Mouse (Mus musculus): ENCODE measurements around the gene Fos. TPM values are rescaled to one million over a fixed set of nuclear protein-coding genes. Genes with fewer than 3 reads are reported as not detected.

Gene Fos
- polyA plus RNA-seq, 1 experiment from 2014 or later = 4.0 TPM

DNA sequence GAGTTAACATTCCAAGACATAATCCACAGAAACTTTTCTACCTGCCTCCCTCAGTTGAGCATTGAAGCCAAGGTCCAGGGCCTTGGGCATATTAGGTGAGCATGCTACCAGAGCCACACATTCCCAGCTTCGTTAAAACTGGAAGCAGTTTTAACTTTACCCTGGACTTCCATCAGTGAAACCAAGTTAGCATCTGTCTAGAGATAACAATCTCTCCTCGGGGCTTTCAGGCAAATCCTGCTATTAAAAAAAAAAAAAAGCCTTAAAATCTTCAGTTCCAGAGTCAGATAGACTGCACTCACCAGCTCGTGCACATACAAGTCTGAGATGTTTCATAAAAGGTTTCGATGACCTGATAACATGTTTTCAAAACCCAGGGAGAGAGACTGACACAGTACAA is 17.4 kb upstream of the Fos start:
- peaks cover 10% of the 10 kb centered on the region; the same call in 1 of the 2 replicates for H3K4me1 ChIP-seq (ENCODE audit: control insufficient read depth, insufficient read depth, low read length)
- H3K27ac ChIP-seq (ENCODE audit: low read depth, low read length) = peak overlapping the region; percentile 95
- 75% methylated on average over 4 of the region's 4 CpGs for WGBS
- H3K4me2 ChIP-seq (ENCODE audit: low read depth, low read length) = peak overlapping the region; percentile 70
- ATAC-seq (ENCODE audit: low read depth) = no peak
- no peak overlapping the region for H3K4me3 ChIP-seq (ENCODE audit: low read depth, low read length)
- no peaks in the 10 kb centered on the region for H3K36me3 ChIP-seq (ENCODE audit: control insufficient read depth, insufficient read depth, low read length)
- H3K27me3 ChIP-seq (ENCODE audit: control insufficient read depth, insufficient read depth, low read length) = no peaks in the 10 kb centered on the region
- H3K9me3 ChIP-seq (ENCODE audit: control insufficient read depth, low read length) = no peaks in the 10 kb centered on the region
- peak overlapping the region; percentile 60; the same call in 1 of the 2 replicates for H3K9ac ChIP-seq (replicated peaks; ENCODE audit: low read depth, low read length)

DNA sequence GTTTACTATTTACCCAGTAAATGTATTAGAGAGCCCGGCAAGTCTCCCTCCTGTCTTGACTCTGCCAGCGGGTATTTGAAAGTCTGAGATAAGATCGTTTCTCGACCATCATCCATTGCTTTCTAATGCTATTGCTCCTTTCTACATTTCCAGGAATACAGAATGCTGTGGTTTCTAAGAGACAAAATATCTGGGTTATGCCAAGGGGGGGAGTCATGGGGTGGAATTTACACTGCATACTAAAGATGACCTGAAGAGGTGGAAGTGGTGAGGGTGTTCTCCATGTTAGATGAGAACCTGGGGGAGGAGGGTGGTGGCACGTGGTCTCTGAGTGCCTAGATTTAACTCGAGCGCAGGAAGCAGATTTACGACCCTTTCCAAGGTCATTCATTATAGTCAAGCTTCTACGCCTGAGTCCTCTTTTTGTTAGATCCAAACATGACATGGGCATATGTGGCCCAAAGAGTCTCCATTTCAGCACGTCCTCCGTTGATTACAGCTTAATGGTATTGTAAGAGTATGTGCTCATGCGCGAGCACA is 16.7 kb upstream of the Fos start:
- Histone ChIP-seq H3K4me3 (ENCODE audit: low read depth, low read length) (no peak overlapping the region), H3K27ac (ENCODE audit: low read depth, low read length) (no peak overlapping the region), H3K4me1 (ENCODE audit: control insufficient read depth, insufficient read depth, low read length) (peaks cover 9% of the 10 kb centered on the region; the same call in 1 of the 2 replicates), H3K9me3 (ENCODE audit: control insufficient read depth, low read length) (no peaks in the 10 kb centered on the region), H3K4me2 (ENCODE audit: low read depth, low read length) (no peak overlapping the region), H3K27me3 (ENCODE audit: control insufficient read depth, insufficient read depth, low read length) (no peaks in the 10 kb centered on the region), H3K9ac (replicated peaks; ENCODE audit: low read depth, low read length) (no peak overlapping the region), H3K36me3 (ENCODE audit: control insufficient read depth, insufficient read depth, low read length) (no peaks in the 10 kb centered on the region)
- no peak for ATAC-seq (ENCODE audit: low read depth)
- WGBS = 44% methylated on average over 13 of the region's 13 CpGs

DNA sequence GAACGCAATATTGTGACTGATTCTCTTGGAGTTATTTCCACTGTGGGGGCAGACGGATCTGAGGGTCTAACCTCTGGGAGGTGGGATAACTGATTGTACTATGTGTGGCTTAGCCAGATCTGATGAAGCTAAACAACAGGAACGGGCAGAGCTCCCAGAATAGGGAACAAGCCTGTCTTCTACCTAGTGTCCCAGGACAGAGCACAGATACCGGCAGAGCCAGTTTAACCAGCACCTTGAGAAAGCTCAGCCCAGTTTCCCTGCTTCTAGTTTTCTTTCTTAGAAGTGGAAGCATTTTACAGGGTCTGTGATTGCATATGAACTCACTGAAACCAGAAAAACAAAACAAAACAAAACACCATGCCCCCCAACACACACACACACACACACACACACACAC is 13.9 kb upstream of the Fos start:
- Histone ChIP-seq H3K27ac (ENCODE audit: low read depth, low read length) (no peak overlapping the region), H3K27me3 (ENCODE audit: control insufficient read depth, insufficient read depth, low read length) (no peaks in the 10 kb centered on the region), H3K4me3 (ENCODE audit: low read depth, low read length) (no peak overlapping the region), H3K4me2 (ENCODE audit: low read depth, low read length) (no peak overlapping the region), H3K36me3 (ENCODE audit: control insufficient read depth, insufficient read depth, low read length) (no peaks in the 10 kb centered on the region), H3K9ac (replicated peaks; ENCODE audit: low read depth, low read length) (no peak overlapping the region), H3K9me3 (ENCODE audit: control insufficient read depth, low read length) (no peaks in the 10 kb centered on the region), H3K4me1 (ENCODE audit: control insufficient read depth, insufficient read depth, low read length) (peaks cover 7% of the 10 kb centered on the region; the same call in 1 of the 2 replicates)
- 92% methylated on average over 4 of the region's 4 CpGs for WGBS
- ATAC-seq (ENCODE audit: low read depth) = no peak

DNA sequence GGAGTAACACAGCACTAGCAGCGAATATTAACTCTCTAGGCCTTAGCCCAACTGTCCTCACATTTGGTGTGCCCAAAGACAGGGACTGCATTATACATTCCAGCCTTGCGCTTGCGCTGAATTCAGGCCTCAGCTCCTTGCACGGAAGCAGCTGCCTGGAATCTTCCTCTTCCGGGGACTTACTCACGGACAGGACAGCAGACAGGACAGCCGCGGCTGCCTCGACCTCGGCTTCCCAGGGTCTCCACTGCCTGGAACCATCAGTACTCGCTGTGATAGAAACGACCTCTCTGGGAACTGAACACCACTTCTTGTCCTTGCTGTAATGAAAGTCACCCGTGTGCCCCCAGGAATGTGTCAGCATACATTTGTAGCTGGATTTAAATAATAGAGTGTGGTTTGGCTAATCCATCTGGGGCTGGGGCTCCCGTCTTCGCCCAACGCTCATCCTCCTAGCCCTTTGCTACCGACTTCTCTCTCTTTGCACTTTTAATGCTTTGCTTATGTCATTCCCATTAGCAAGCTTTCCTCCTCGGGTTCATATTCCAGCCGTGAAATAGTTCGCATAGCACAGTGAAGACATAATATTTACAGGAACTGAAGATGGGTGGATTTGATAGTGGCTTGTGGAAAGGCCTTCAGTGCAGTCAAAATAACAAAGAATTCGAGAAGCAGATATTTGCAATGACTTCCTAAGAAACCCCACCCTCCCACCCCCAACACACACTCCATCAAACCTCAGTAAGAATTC is 11.6 kb upstream of the Fos start:
- ATAC-seq (ENCODE audit: low read depth) = no peak
- Histone ChIP-seq H3K27me3 (ENCODE audit: control insufficient read depth, insufficient read depth, low read length) (no peaks in the 10 kb centered on the region), H3K4me3 (ENCODE audit: low read depth, low read length) (no peak overlapping the region), H3K36me3 (ENCODE audit: control insufficient read depth, insufficient read depth, low read length) (no peaks in the 10 kb centered on the region), H3K9me3 (ENCODE audit: control insufficient read depth, low read length) (no peaks in the 10 kb centered on the region), H3K4me1 (ENCODE audit: control insufficient read depth, insufficient read depth, low read length) (no peaks in the 10 kb centered on the region), H3K27ac (ENCODE audit: low read depth, low read length) (no peak overlapping the region), H3K9ac (replicated peaks; ENCODE audit: low read depth, low read length) (no peak overlapping the region), H3K4me2 (ENCODE audit: low read depth, low read length) (no peak overlapping the region)
- WGBS = 66% methylated on average over 21 of the region's 21 CpGs

DNA sequence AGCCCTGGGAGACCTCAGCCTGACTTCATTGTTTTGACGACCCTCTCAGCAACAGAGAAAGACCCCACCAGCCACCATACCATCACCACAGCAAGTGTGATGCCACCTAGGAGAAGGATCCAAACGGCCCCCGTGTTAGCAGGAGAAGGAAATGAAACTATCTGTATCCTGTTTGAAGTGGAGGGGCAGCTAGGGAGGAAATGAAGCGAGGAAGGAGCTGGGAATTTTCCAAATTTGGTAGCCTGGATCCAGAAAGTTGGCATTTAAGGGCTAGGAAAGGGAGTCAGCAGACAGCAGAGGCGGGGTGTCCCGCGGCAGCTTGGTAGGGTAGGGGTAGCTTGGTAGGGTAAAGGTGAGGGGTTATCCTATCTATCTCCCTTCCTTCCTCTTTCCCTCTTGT is 10.9 kb upstream of the Fos start:
- ATAC-seq (ENCODE audit: low read depth) = no peak
- H3K4me2 ChIP-seq (ENCODE audit: low read depth, low read length) = no peak overlapping the region
- H3K36me3 ChIP-seq (ENCODE audit: control insufficient read depth, insufficient read depth, low read length) = no peaks in the 10 kb centered on the region
- H3K4me1 ChIP-seq (ENCODE audit: control insufficient read depth, insufficient read depth, low read length) = no peaks in the 10 kb centered on the region
- WGBS = 65% methylated on average over 7 of the region's 7 CpGs
- H3K9me3 ChIP-seq (ENCODE audit: control insufficient read depth, low read length) = no peaks in the 10 kb centered on the region
- H3K9ac ChIP-seq (replicated peaks; ENCODE audit: low read depth, low read length) = no peak overlapping the region
- no peaks in the 10 kb centered on the region for H3K27me3 ChIP-seq (ENCODE audit: control insufficient read depth, insufficient read depth, low read length)
- no peak overlapping the region for H3K27ac ChIP-seq (ENCODE audit: low read depth, low read length)
- H3K4me3 ChIP-seq (ENCODE audit: low read depth, low read length) = no peak overlapping the region

DNA sequence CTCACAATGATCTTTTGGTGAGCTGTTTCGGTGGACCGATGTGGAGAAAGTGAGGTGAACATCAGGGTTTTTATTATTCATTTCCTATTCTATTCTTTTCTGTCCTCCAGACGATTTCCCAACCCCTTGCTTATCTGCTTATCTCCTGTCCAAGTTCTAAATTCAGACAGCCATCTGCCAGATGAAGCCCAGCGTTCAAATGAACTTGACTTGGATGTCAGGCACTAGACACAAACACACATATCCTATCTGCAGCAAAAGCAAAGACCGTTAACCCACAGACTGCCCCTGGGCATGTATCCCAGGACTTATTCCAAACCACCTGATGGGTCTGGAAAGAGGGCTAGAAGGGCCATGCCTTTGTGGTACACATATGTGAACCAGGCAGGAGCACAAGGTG is 9.3 kb upstream of the Fos start:
- no peak for ATAC-seq (ENCODE audit: low read depth)

DNA sequence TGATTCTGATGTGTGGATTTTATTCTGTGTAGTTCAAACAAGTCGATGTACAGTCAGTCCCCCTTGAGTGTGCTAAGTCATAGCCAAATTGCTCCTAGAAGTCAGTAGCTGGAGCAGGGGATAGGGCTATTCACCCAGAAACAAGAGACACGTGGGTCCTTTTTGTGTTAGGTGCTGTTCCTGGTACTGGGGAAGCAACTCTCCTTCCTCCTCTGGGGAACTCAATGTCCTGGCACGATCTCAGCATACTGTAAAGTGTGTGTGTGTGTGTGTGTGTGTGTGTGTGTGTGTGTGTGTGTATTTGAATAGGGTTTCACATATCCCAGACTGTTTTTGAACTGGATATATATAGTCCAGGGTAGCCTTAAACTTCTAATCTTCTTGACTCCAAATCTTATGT is 8.8 kb upstream of the Fos start:
- ATAC-seq (ENCODE audit: low read depth) = no peak
- Histone ChIP-seq H3K27ac (ENCODE audit: low read depth, low read length) (no peak overlapping the region), H3K9me3 (ENCODE audit: control insufficient read depth, low read length) (no peaks in the 10 kb centered on the region), H3K9ac (replicated peaks; ENCODE audit: low read depth, low read length) (no peak overlapping the region), H3K4me1 (ENCODE audit: control insufficient read depth, insufficient read depth, low read length) (no peaks in the 10 kb centered on the region), H3K4me2 (ENCODE audit: low read depth, low read length) (no peak overlapping the region), H3K27me3 (ENCODE audit: control insufficient read depth, insufficient read depth, low read length) (no peaks in the 10 kb centered on the region), H3K4me3 (ENCODE audit: low read depth, low read length) (no peak overlapping the region), H3K36me3 (ENCODE audit: control insufficient read depth, insufficient read depth, low read length) (no peaks in the 10 kb centered on the region)
- 63% methylated on average over 3 of the region's 3 CpGs for WGBS

More for the DNA sequence above, 9.3 kb upstream of the Fos start:
- no peak overlapping the region for H3K27ac ChIP-seq (ENCODE audit: low read depth, low read length)
- H3K9me3 ChIP-seq (ENCODE audit: control insufficient read depth, low read length) = no peaks in the 10 kb centered on the region
- WGBS = 79% methylated on average over 5 of the region's 5 CpGs
- no peaks in the 10 kb centered on the region for H3K36me3 ChIP-seq (ENCODE audit: control insufficient read depth, insufficient read depth, low read length)
- H3K4me3 ChIP-seq (ENCODE audit: low read depth, low read length) = no peak overlapping the region
- H3K27me3 ChIP-seq (ENCODE audit: control insufficient read depth, insufficient read depth, low read length) = no peaks in the 10 kb centered on the region
- no peak overlapping the region for H3K9ac ChIP-seq (replicated peaks; ENCODE audit: low read depth, low read length)
- H3K4me2 ChIP-seq (ENCODE audit: low read depth, low read length) = no peak overlapping the region
- H3K4me1 ChIP-seq (ENCODE audit: control insufficient read depth, insufficient read depth, low read length) = no peaks in the 10 kb centered on the region

DNA sequence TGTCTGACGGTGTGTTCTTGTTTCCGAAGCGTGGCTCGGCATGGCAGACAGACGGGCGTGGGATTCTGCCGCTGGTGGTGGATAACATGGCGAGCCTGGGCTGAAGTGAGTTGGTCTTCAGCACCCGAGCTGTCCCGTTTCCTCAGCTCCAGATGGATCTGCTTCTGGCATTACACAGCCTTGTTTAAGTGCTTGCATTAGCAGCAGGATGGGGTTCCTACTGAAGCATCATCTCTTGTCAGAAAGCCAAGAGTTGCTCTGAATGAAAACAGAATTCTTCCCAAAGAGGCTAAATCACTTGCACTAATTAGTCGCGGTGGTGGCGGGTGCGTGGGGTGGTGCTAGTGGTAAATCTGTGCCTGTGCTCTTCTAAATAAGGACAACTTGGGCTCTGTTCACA is 5.8 kb upstream of the Fos start:
- H3K27me3 ChIP-seq (ENCODE audit: control insufficient read depth, insufficient read depth, low read length) = no peaks in the 10 kb centered on the region
- no peak overlapping the region for H3K4me2 ChIP-seq (ENCODE audit: low read depth, low read length)
- no peaks in the 10 kb centered on the region for H3K36me3 ChIP-seq (ENCODE audit: control insufficient read depth, insufficient read depth, low read length)
- H3K9me3 ChIP-seq (ENCODE audit: control insufficient read depth, low read length) = no peaks in the 10 kb centered on the region
- ATAC-seq (ENCODE audit: low read depth) = no peak
- 0 out of 2 replicates have a peak, but pooled peaks cover 3% of the 10 kb centered on the region for H3K4me1 ChIP-seq (ENCODE audit: control insufficient read depth, insufficient read depth, low read length)
- 74% methylated on average over 14 of the region's 14 CpGs for WGBS
- H3K27ac ChIP-seq (ENCODE audit: low read depth, low read length) = no peak overlapping the region
- H3K4me3 ChIP-seq (ENCODE audit: low read depth, low read length) = no peak overlapping the region
- no peak overlapping the region for H3K9ac ChIP-seq (replicated peaks; ENCODE audit: low read depth, low read length)

DNA sequence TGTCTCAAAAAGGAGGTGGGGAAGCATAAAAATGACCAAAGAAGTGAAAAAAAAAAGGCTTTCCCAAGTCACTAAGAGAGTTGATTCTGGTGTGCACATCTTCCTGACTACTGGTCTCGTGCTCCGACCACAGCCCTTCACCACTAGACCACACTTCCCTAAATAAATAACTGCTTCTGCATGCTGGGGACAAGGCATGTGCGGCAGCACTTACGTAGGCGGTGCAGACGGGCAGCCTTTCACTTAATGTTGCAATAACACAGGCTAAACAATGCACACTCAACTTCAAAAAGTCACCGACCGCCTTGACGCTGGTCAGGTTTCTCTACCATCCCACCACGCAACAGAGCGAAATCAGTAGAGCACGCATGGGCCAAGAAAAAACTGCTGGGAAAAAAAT is 5.0 kb upstream of the Fos start:
- no peaks in the 10 kb centered on the region for H3K9me3 ChIP-seq (ENCODE audit: control insufficient read depth, low read length)
- H3K4me2 ChIP-seq (ENCODE audit: low read depth, low read length) = no peak overlapping the region
- H3K36me3 ChIP-seq (ENCODE audit: control insufficient read depth, insufficient read depth, low read length) = no peaks in the 10 kb centered on the region
- H3K9ac ChIP-seq (replicated peaks; ENCODE audit: low read depth, low read length) = no peak overlapping the region
- H3K4me3 ChIP-seq (ENCODE audit: low read depth, low read length) = no peak overlapping the region
- ATAC-seq (ENCODE audit: low read depth) = no peak
- 83% methylated on average over 12 of the region's 12 CpGs for WGBS
- no peak overlapping the region for H3K27ac ChIP-seq (ENCODE audit: low read depth, low read length)
- H3K4me1 ChIP-seq (ENCODE audit: control insufficient read depth, insufficient read depth, low read length) = 0 out of 2 replicates have a peak, but pooled peaks cover 8% of the 10 kb centered on the region
- no peaks in the 10 kb centered on the region for H3K27me3 ChIP-seq (ENCODE audit: control insufficient read depth, insufficient read depth, low read length)

All from neural tube, embryonic 14.5 days (tissue).